Mouse (Mus musculus) E14TG2a.4 (cell line): ENCODE measurements around the gene Gm884.

Experiments
- CTCF ChIP-seq: conservative IDR thresholded peaks from 2 replicates; pipeline ENCODE4 v1.5.1; 2014; ENCODE audit warnings: low read length
- NANOG ChIP-seq: IDR thresholded peaks from 2 replicates; pipeline ENCODE4 v1.6.1; 2014; ENCODE audit warnings: borderline replicate concordance, low read length, mixed read lengths
- POU5F1 ChIP-seq: IDR thresholded peaks from 2 replicates; pipeline ENCODE4 v1.6.1; 2014; ENCODE audit warnings: low read length, borderline replicate concordance

DNA sequence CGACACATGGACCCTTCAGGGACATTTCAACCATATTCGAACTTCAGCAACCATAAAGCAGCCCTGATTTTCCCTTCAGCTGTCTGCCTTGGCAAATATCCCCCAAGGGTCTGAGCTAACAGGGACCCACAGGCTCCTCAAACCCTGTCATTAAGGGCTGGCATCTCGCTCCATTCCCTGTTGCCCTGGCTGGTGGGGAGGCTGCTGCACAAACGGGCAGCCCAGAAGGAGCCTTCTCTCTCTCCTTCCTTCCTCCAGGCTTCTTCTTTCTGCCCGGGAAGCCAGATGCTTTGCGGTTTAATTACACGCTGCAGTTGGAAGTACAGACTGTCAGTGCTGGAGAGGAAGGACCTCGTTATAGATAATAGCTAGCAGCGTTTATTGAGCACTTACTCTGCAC lies 22.3 kb upstream of the Gm884 start:
- TF ChIP-seq CTCF (no peak), POU5F1 (no peak), NANOG (no peak)
